Mouse (Mus musculus) cerebellum, postnatal 25 days (tissue): ENCODE data around the gene 1700102P08Rik.

Experiments
- DNase-seq, 2 experiments: peaks; one replicate each; pipeline ENCODE4 v3.0.0; 2021; ENCODE audit warnings: mixed read lengths in 2 of 2

1700102P08Rik gene

GRCm38 (mm10) chr9:108392676-108393075 lies at the start of gene 1700102P08Rik:
TSS of gene 1700102P08Rik (plus strand) at chr9:108392805.
- no peak for DNase-seq

GRCm38 (mm10) chr9:108343331-108343730 lies 49.3 kb upstream of the 1700102P08Rik start:
- DNase-seq: no peak

- DNase-seq: no peak
Measured at GRCm38 (mm10) chr9:108343835-108344234, 48.8 kb upstream of the 1700102P08Rik start.

- no peak for DNase-seq
Measured at GRCm38 (mm10) chr9:108344471-108344870, 48.1 kb upstream of the 1700102P08Rik start.

- no peak for DNase-seq
Measured at GRCm38 (mm10) chr9:108347024-108347423, 45.6 kb upstream of the 1700102P08Rik start.

GRCm38 (mm10) chr9:108347540-108348289 lies 44.9 kb upstream of the 1700102P08Rik start, which contains the start of gene Usp4:
TSS of gene Usp4 (plus strand) at chr9:108347853.
- DNase-seq: peak; percentile 89 to 96

GRCm38 (mm10) chr9:108348290-108348680 lies 44.3 kb upstream of the 1700102P08Rik start:
- no peak for DNase-seq

GRCm38 (mm10) chr9:108349727-108350126 lies 42.9 kb upstream of the 1700102P08Rik start:
- DNase-seq: no peak

- DNase-seq: no peak
Measured at GRCm38 (mm10) chr9:108378234-108378633, 14.4 kb upstream of the 1700102P08Rik start.

- no peak for DNase-seq
Measured at GRCm38 (mm10) chr9:108378736-108379135, 13.9 kb upstream of the 1700102P08Rik start.

GRCm38 (mm10) chr9:108379294-108379693 lies 13.3 kb upstream of the 1700102P08Rik start:
- no peak for DNase-seq

GRCm38 (mm10) chr9:108381382-108381781 lies 11.2 kb upstream of the 1700102P08Rik start:
- no peak for DNase-seq

- DNase-seq: no peak
Measured at GRCm38 (mm10) chr9:108385006-108385405, 7.6 kb upstream of the 1700102P08Rik start.

- no peak for DNase-seq
Measured at GRCm38 (mm10) chr9:108386816-108387215, 5.8 kb upstream of the 1700102P08Rik start.

GRCm38 (mm10) chr9:108388601-108389000 lies 4.0 kb upstream of the 1700102P08Rik start:
- DNase-seq: no peak

GRCm38 (mm10) chr9:108389220-108389619 lies 3.4 kb upstream of the 1700102P08Rik start:
- DNase-seq: no peak

GRCm38 (mm10) chr9:108394191-108394590 lies 1.6 kb downstream of the 1700102P08Rik start:
- no peak for DNase-seq

GRCm38 (mm10) chr9:108395427-108395826 lies 2.8 kb downstream of the 1700102P08Rik start:
- no peak for DNase-seq

GRCm38 (mm10) chr9:108398324-108398723 lies 5.7 kb downstream of the 1700102P08Rik start:
- DNase-seq: peak; percentile 54 to 71

- peak; percentile 47 to 59 for DNase-seq
Measured at GRCm38 (mm10) chr9:108401186-108401960, 8.8 kb downstream of the 1700102P08Rik start.

- DNase-seq: no peak
Measured at GRCm38 (mm10) chr9:108403081-108403480, 10.5 kb downstream of the 1700102P08Rik start.

GRCm38 (mm10) chr9:108404451-108404850 lies 11.8 kb downstream of the 1700102P08Rik start:
- no peak for DNase-seq

- DNase-seq: no peak
Measured at GRCm38 (mm10) chr9:108409535-108409934, 16.9 kb downstream of the 1700102P08Rik start.
